Mouse (Mus musculus) megakaryocyte, embryonic 14.5 days (primary cell): Measurements from ENCODE around the gene Cpt1a.

Experiments
- FLI1 ChIP-seq: IDR thresholded peaks from 2 replicates; pipeline ENCODE4 v1.6.1; 2012; ENCODE audit warnings: low read length, inconsistent platforms, mixed read lengths
- GATA1 ChIP-seq: IDR thresholded peaks from 3 replicates; pipeline ENCODE4 v1.6.1; 2012; ENCODE audit warnings: mixed read lengths, low read length, inconsistent platforms, borderline replicate concordance

DNA sequence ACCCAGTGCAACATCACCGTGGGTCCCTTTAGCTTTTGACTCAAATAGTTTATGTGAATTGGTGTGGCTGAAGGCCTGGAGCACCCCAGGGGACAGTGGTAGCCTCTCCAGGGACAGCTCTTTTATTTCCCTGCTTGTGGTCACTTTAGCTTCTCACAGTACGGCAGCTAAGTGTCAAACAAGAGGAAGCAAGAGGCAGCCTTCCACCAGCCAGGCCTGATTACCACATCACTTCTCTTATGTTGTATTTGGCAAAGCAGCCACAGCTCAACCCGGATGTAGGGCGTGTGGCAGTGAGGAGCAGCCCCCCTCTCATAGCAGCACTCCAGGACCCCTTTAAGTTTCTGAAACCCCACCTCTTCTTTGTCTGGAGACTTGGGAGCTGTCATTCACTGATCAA, 100.8 kb downstream of the Cpt1a start:
- TF ChIP-seq GATA1, result no peak
- TF ChIP-seq FLI1, result no peak
